Mouse (Mus musculus): Measurements from ENCODE around the gene Spry1. TPM values are rescaled to one million over a fixed set of nuclear protein-coding genes. Genes with fewer than 3 reads are reported as not detected.
"Not testable (repeated sequence)": the region's sequence is repeated elsewhere in the genome, so short reads cannot be mapped to it uniquely, and the experiment has no call there.

Spry1 gene
- 1 to 10 TPM; 8.2 to 9.6 TPM for total RNA-seq (2021)
- long read RNA-seq, experiment 1, transcript Spry1-203 (3 exons, 2,451 nt) = major isoform, 5 of 12 reads
- long read RNA-seq, experiment 1, partial matches to known transcripts = 0 of 12 reads
- long read RNA-seq, experiment 1, other reads (novel, unspliced or antisense) = 2 of 12 reads
- long read RNA-seq, experiment 2, transcript Spry1-203 (3 exons, 2,451 nt) = major isoform, 14 of 22 reads
- long read RNA-seq, experiment 2, transcript Spry1-201 (3 exons, 2,481 nt) = minor isoform, 6 of 22 reads
- long read RNA-seq, experiment 2, partial matches to known transcripts = 0 of 22 reads
- long read RNA-seq, experiment 2, other reads (novel, unspliced or antisense) = 1 of 22 reads

DNA sequence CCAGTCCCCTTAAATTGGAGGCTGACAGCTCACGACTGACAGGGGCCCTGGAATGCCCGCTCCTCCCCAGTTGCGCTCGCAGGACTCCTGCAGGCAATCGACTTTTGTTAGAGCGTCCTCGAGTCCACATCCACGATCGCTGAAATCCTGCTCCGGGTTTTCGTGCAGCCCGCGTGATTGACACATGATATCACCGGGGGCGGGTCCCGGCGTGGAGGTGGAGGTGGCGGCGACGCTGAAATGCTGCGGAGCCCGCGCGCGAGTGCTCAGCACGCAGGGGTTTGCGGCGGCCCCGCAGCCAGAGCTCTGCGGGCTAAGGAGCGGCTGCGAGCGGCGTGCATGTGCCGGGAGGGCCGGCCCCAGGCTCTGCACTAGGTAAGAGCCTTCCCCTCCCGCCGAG lies at the start of gene Spry1:
Gene Spry1 (plus strand): TSS at position 258 of the 400 bp plus-strand sequence.
- DNase-seq (ENCODE audit: low spot score in 2 of 2) = peak; percentile 96 to 97

DNA sequence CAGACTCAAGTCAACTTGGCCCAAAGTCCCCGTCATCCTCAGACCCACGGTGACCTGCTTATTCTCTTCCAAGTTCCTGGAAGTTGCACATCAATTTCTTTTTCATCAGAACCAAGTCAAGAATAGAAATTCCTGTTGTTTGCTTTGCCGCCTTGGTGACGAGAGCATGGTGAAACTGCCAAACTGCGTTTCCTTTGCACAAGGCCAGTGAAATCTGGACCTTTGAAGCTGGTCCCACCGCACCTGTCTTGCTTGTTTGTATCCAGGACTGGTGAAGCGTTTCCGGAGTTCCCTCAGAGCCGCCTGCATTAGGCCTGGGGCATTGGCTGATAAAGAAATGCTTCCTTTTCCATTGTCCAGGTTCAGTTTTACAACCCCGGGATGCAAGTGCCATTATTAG lies 44.0 kb upstream of the Spry1 start:
- DNase-seq (ENCODE audit: low spot score in 2 of 2) = no peak

DNA sequence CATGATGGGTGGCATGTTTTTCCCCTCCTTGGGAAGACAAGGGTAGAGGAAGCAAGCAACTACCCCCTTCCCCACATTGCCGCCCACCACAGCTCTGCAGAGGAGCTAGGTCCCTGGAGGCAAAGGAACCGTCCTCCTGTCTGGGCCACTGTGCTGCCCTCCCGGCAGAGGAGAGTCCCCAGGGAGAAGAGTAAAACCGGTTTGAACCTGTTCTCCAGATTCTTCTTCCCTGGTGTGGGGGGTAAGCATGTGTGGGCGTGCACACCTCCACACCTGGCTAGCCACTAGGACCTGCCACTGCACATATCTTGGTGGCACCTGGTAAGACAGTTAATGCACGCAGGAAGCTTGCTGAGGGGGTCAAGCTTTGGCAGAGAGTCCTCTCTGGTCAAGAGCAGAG lies 43.2 kb upstream of the Spry1 start:
- no peak for DNase-seq (ENCODE audit: low spot score in 2 of 2)

DNA sequence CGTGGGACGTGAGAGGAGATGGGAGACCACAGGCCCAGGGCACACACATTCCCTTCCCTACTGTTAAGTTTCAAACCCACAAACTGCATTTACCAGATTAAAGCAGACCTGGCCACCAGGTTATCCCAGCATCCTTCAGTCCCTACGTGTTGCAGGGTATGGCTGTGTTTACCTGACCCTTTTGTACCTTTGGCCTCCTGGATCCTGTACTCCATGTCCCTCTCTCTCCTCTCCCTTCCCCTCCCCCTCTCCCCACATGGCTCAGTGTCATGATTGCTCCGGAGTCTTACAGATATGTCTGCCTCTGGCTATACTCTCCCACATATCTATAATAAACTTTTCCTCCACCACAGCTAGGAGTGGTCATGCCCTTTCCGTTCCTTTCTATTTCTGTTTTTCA lies 42.5 kb upstream of the Spry1 start:
- DNase-seq (ENCODE audit: low spot score in 2 of 2) = no peak

DNA sequence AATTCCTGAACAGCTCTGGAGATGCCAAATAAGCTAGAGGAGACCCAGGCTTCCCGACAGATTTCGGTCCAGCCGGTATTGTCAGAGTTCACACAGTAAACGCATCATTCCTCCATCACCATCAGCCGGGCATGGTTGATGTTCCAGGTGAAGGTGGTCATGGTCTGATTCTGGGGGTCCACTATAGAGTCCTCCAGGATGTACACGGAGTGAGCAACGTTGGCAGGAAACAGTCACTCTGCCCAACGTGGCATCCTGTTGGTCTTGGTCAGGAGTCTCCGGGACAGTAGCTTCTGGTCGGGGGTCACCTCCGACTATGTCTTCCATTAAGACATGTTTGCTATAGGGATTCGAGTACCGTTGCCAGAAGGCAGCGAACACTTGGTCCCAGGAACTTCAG lies 40.1 kb upstream of the Spry1 start:
- DNase-seq (ENCODE audit: low spot score in 2 of 2) = not testable (repeated sequence)

DNA sequence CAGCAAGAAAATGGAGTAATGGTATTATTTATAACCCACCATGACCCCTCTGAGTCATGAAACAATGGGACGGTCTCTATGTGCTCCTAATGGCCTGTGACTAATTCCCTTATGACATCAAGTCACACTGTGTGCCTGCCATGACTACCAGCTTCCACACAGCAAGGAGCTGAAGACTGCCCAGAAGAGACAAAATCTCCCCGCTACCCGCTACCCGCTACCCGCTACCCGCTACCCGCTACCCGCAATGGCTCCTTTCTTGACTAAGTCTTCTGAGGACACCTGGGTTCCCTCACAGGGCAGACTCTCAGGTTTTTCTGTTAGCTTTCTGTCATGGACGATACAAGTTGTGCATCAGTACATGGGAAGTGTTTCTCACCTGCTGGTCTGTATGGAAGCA lies 37.4 kb upstream of the Spry1 start:
- DNase-seq (ENCODE audit: low spot score in 2 of 2) = no peak

DNA sequence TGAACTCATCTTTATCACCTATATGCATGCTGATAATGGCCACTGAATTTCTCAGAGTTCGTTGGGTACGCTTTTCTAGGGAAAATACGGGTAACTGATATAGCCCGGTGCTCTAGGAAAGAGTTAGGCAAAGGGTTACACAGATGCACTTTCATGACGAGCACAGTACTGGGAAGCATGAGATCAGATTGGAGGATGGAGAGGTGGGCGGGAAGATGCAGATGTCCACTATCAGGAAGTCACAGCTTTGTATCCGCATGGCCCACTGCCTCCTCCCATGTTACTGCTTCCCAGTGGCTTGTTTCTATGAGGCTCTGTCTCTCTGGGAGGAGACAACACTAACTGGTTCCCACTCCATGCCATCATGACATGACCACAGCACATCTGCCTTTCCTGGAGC lies 36.9 kb upstream of the Spry1 start:
- DNase-seq (ENCODE audit: low spot score in 2 of 2) = no peak

DNA sequence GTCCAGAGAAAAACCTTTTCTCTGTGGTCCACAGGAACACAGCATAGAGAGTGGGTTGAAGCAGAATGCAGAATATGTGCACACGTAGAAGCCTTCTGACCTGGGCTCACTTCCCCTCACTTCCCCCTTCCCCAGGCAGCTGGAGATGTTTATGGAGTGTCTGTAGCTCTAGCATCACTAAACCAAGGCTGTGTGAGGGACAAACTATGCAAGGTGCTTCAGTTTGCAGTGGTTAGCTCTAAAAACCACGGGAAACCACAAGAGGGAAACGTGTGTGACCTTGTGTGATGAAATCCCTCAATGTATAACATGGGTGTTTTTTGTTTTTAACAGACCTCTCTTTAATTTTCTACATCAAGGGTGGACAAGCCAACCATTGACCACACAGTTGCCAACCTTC lies 36.2 kb upstream of the Spry1 start:
- no peak for DNase-seq (ENCODE audit: low spot score in 2 of 2)

DNA sequence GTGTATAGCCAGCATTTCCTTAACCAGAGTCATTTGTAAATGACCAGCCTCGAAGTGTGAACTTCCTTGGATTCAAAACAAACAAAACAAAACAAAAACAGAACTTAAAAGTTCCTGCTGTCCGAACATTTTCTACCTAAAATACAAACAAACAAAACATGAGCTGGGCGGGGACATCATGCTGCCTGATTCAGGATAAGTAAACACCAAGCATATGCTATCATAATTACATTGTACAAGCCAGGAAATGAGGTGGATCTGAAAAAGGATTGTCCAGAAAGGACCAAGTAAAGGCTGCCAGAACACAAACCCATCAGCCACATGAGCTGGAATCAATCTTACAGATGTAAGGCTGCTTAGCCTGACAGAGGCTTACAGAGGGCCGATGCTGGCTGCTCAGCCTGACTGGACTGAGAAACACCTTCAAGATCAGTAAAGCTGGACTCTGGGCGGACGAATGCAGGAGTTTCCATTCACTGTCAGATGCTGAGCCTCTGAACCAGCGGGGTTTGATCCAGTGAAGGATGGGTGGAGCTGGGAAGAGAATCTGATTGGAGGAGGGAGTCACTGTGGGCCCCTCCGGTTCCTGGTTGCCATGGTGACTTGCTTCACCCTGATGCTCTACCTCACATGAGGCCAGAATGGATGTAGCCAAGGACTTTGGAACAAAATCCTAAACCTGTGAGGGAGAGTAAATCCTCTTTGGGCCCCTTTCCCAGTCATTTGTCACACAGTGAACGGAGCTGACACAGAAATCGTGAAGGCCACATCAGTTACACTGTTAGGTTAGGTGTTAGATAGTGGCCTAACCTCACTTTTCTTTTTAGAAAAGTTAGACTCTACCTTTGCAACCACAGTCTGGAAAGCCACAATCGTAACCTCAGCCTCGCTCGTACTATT lies 34.5 kb upstream of the Spry1 start:
- DNase-seq (ENCODE audit: low spot score in 2 of 2) = no peak

DNA sequence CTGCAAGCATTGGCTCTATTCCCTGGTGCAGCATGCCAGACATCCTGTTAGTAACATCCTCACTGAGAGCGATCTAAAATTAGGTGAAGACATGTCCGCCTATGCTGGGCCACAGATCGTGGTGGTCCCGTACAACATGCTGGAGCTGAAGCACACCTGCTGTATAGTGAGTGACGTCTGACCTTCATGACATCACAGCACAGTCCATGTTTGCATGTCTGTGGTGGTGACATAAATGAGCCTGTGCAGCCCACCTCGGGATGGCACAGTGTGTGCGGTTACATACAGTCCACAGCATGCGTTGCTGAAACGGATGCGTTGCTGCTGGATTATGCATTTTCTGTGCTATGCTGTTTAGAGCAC lies 33.9 kb upstream of the Spry1 start:
- no peak for DNase-seq (ENCODE audit: low spot score in 2 of 2)

DNA sequence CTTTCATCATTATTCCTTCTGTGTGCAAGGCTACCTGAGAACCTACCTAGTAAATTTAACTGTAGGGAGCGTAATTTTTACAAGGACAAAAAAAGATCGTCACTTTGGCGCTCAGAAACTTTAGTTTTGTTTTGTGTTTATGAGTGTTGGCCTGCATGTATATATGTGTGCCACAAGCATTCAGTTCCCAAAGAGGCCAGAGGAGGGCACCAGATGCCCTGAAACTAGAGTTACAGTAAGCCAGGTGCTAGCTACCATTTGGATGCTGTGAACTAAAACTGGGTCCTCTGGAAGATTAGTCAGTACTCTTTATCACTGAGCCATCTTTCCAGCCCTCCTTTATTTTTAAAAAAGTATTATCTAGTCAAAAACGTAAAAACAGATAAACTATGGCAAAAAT lies 30.8 kb upstream of the Spry1 start:
- DNase-seq (ENCODE audit: low spot score in 2 of 2) = no peak

DNA sequence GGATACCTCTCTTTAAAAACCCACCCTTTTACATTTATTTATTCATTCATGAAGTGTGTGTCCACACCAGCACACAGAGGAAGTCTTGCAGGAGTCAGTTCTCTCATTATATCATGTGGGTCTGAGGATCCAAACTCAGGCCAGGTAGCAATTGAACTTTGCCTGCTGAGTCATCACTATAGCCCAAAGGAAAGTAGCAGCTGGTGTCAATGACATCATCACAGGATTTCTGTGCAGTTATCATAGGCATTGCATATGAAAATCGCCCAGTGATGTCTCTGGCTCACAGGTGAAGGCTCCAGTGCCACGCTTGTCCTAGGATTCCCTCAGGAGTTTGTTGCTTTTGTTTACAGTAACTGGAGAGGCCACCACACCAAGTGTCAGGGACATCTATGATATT lies 29.1 kb upstream of the Spry1 start:
- no peak for DNase-seq (ENCODE audit: low spot score in 2 of 2)

DNA sequence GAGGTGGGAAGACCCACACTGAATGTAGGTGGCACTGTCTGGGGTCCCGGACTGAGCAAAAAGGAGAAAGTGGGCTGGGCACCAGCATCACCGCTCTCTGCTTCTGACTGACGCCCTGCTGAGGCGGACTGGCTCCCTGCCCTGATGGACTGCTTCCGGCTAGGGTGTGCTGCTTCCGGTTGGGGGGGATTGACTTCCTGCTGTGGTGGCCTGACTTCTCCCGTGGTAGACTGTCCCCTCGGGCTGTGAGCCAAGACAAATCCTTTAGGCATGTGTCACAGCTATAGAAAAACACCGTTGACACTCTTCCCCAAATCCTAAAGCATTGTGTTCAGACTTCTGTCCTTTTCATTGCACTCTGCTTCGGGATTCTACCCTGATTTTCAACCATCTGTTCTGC lies 26.0 kb upstream of the Spry1 start:
- DNase-seq (ENCODE audit: low spot score in 2 of 2) = no peak

DNA sequence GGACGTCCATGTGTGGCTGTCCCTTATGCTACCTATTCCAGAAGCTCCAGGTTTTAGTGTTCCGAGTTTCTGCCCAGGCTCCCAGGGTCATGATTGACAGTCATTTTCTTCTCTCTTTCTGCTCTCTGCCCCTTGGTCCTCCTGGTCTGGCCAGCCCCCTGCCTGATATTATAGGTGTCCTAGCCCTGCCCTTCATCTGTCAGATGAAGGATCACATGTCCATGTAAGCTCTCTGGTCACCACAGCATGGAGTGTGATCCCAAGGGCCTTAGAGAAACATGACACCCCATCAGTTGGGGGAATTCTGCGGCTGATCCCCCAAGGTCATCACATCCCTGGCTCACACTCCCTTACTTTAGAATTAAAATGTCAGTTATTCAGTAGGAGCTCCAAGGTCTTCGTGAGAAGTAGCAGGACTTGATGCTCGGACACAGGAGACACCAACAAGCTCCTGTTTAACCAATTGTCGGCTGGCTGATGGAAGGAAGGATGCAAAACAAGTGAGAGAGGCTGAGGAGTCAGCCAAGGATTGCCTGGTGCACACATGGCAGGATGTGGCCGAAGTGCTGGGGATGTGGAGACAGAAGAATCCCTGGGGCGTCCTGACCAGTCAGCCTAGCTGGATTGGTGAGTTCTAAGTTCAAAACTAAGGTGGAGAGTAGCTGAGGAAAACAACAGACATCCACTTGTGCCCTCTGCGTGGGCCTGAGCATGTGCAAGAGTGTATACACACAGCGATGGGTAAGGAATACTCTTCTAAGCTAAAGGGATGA lies 24.7 kb upstream of the Spry1 start:
- no peak for DNase-seq (ENCODE audit: low spot score in 2 of 2)

DNA sequence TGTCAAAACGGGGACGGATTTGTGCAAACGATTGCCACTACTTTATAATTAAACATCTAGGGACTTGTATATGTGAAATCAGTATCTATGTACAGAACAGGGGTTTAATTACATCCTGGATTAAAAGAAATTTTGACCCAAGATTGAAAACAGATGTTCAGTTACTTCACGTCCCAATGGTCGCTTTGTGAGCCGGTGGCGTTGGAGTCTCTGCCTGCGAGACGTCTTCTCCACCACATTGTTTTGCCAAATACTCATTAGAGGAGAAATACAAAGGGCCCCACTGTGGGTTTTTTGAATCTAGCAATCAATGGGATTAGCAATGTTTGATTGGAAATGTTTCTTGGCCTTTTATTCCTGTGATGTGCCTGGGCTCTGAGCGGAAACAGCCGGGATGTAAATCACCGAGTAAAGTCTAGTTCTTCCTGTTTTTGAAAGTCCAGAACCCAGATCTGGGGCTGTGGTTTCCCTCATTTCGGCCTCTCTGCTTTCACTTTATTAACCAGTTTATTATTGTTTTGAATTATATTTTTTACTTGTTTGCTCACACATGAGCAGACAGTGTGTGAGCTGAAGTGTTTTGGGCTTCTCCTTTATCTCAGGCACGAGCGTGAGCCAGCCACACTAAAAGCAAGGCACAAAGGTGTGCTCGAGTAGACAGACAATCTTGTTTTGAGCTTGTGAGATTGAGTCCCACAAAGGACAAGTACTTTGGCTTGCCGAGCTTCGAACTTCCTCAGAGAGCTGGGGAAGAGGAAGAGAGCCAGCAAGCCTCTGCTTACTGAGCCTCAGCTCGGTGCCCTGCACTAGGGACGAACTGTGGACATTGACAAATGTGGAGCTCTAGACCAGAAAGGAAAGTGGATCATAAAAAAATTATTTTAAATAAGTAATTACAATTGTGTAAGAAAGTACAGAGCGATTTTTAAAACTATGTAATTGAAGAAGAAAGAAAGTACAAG lies 22.9 kb upstream of the Spry1 start:
- no peak for DNase-seq (ENCODE audit: low spot score in 2 of 2)

DNA sequence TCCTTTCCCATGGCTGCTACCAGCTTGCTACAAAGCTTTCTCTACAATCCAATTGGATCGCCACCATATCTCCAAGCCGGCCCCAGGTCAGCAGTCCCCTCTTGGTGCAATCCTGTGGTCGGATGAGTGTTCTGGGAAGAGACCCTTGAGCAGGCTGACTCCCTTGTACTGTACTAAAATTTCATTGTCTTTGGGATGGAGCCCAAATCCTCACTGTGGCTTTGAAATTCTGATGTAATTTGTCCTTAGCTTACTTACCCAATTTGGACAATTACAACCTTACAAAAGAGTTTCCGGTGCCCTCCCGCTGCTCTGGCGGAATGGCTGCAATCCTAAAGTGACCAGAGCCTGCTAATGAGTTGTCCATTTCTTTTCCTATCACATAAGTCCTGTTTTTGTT lies 7.5 kb upstream of the Spry1 start:
- no peak for DNase-seq (ENCODE audit: low spot score in 2 of 2)

DNA sequence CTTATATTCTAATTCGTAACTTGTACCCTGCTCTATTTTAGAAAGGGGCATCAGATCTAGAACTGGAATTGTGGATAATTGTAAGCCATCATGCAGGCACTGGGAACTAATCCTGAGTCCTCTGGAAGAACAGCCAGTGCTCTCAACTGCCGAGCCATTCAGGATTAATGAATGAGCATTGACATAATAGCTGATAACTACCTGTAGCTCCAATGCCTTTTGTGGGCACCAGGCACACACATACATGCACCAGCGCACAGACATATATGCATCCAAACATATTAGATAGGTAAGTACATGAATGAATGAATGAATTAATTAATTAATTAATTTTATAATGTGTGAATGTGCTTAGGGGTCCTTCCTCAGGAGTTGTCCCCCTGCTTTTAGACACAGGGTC lies 7.0 kb upstream of the Spry1 start:
- no peak for DNase-seq (ENCODE audit: low spot score in 2 of 2)

DNA sequence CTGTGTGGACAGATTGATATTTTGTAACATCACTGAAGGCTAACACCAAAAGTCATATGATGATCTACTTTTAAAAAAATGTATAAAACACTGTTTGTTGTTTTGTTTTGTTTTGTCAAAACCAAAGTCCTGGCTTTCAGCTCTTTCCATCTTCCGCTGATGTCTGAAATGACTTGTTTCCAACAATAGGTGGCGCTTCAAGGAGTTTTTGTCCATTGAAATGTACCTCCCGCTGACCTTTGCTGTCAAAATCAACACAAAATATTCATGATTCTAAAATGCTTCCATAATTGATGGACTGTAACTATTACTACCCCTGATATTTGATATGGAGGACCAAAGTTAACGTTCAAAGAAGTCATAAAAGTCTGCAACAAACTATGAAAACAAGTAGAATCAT lies 5.1 kb upstream of the Spry1 start:
- DNase-seq (ENCODE audit: low spot score in 2 of 2) = no peak

DNA sequence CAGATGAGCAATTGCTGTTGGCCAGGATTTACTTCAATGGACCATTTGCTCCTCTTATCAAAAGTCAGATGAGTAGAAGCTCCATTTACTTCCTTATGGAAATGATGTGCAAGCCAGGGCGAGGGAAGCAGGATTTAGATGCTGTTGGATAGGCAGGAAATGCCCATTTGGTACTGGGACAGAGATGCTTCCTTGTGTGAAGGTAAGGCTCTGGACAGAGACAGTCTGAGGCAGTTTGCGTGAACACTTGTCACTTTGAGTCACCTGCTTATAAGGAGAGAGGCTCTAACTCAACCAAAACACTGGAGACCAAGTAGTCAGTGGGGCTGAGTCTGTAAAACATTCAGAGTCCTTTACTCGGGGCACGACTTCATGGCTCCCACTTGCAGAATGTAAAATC lies 2.8 kb upstream of the Spry1 start:
- no peak for DNase-seq (ENCODE audit: low spot score in 2 of 2)

DNA sequence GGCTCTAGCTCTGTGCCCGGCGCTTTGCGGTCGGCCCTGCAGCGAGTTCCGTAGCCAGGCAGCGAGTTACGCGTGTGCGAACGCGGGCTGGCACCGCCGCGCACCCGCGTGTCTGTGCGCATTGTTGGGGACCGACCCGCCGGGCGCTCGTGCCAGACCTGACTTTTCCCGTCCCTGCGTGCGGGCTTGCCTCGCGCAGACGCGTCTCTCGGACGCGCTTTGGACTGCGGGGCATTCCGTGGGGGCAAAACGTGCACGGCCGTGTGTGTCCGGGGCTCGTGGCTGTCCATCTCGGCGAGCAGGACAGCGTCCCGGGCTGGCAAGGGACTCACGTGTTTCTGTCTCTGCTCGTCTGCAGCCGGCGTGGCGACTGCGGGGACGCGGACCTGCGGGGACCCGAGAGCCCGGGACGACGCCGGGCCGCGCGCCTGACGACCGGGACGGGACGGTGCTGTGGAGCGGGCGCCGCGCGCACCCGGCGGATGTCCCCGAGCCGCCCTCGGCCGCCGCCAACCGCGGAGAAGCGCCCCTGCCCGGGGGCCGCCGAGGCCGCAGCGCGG lies 495 bp downstream of the Spry1 start:
- no peak for DNase-seq (ENCODE audit: low spot score in 2 of 2)
